Mouse (Mus musculus) left cerebral cortex, adult 18-20 months (tissue): ENCODE data around the gene Shld2. TPM values are rescaled to one million over a fixed set of nuclear protein-coding genes. Genes with fewer than 3 reads are reported as not detected.

Experiments used
- total RNA-seq, 2 experiments: library from RNA; stranded (reverse); gene quantifications; 2 replicates each; pipeline ENCODE4 v1.2.3; 2021

The Shld2 gene
- total RNA-seq, 2 experiments from 2014 or later = 10.0 to 11.9 TPM

Other genes starting within 250 kb of the Shld2 start
- gene Anxa8, start 224.5 kb downstream of the Shld2 start, total RNA-seq = 1 to 10 TPM; 1.1 to 1.2 TPM
- gene A630023A22Rik, start 207.7 kb downstream of the Shld2 start, total RNA-seq = not detected
- not detected for gene Npy4r, start 158.0 kb downstream of the Shld2 start, total RNA-seq
- gene Gprin2, start 108.8 kb downstream of the Shld2 start, total RNA-seq = 1 to 10 TPM; 3.1 to 3.7 TPM
- under 1 TPM; 0.37 to 0.66 TPM for gene Syt15, start 90.9 kb downstream of the Shld2 start, total RNA-seq
- gene Glud1, start 234 bp upstream of the Shld2 start, total RNA-seq = 100 to 1,000 TPM; 270 to 302 TPM
- gene Fam25c, start 44.9 kb upstream of the Shld2 start, total RNA-seq = not detected
- gene Sncg, start 64.3 kb upstream of the Shld2 start, total RNA-seq = 1 to 10 TPM; 5.4 to 5.8 TPM
- 1 to 10 TPM; 4.0 to 4.3 TPM for gene Mmrn2, start 65.0 kb upstream of the Shld2 start, total RNA-seq
- 10 to 100 TPM; 32.8 to 33.6 TPM for gene Bmpr1a, start 192.8 kb upstream of the Shld2 start, total RNA-seq
- gene 9230112D13Rik, start 212.3 kb upstream of the Shld2 start, total RNA-seq = not detected